In the genomic region with DNA sequence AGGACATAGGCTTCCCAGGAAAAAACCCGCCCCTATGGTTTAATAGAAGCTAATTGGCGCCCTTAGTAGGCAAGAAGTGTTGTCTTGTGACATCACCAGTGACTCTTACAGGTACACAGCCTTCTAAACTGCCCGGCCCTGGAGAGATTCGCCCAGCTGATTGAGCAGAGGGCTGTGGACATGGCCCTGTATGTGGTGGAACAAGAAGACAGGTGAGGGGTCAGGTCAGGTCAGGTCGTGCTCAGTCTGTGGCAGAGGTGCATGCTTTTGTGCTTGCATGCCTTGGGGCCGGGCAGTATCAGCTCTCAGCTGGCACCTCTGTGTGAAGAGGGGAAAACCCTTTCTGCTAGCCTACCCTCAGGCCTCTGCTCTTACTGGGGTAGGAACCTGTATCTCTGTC, we compare ENCODE assay signal across 27 mouse cellular contexts. TPM values are rescaled to one million over a fixed set of nuclear protein-coding genes. Genes with fewer than 3 reads are reported as not detected.
A peak's percentile ranks its signal among the peaks of the same experiment; 100 is the strongest.
DNase-seq lines count a peak whose midpoint lies in the region; ATAC-seq and TF ChIP-seq lines count a peak whose summit lies in the region.
"Had no signal": no experiment of that assay in that cellular context is flagged by ENCODE, and none has a peak within 500 bp of the region (broad histone marks: within the 10 kb centered on the region; RNA-seq: fewer than 3 reads in every experiment).

No protein-coding gene starts in this region.

- WGBS in kidney, postnatal 0 days, result 67% methylated on average over 6 of the region's 6 CpGs

- no peak overlapping the region for H3K4me2 ChIP-seq in kidney, postnatal 0 days (ENCODE audit: low read length)
- H3K4me2 ChIP-seq: embryonic facial prominence, embryonic 12.5 days; forebrain, embryonic 15.5 days; liver, embryonic 13.5 days; midbrain, embryonic 13.5 days; neural tube, embryonic 13.5 days had no signal

- peak overlapping the region; percentile 85 for H3K27ac ChIP-seq in kidney, postnatal 0 days
- H3K27ac ChIP-seq: embryonic facial prominence, embryonic 12.5 days; forebrain, embryonic 10.5 days; forebrain, embryonic 15.5 days; layer of hippocampus, adult 2 months; liver, embryonic 13.5 days; macrophage; midbrain, embryonic 13.5 days; neural tube, embryonic 13.5 days had no signal

- peaks cover 23% of the 10 kb centered on the region for H3K36me3 ChIP-seq in kidney, postnatal 0 days (ENCODE audit: insufficient read depth, low read length)
- H3K36me3 ChIP-seq: forebrain, embryonic 15.5 days; midbrain, embryonic 13.5 days; neural tube, embryonic 13.5 days had no signal

- no peak overlapping the region for H3K9ac ChIP-seq in kidney, postnatal 0 days (ENCODE audit: low read depth, low read length)
- H3K9ac ChIP-seq: embryonic facial prominence, embryonic 12.5 days; forebrain, embryonic 15.5 days; liver, embryonic 13.5 days; midbrain, embryonic 13.5 days; neural tube, embryonic 13.5 days had no signal

- peak; percentile 42 for DNase-seq in kidney, adult 11 months
- no peak for DNase-seq in kidney, postnatal 10 days
- DNase-seq in kidney, adult 8-10 months, result peak; percentile 27 to 37
- no peak for DNase-seq in kidney, postnatal 0 days (ENCODE audit: low spot score)
- no peak for DNase-seq in gastrocnemius, postnatal 10 days
- DNase-seq in layer of hippocampus, adult 18-20 months (ENCODE audit: low spot score in 2 of 2), result no peak
- no peak for DNase-seq in cerebellum, adult 9-11 months
- DNase-seq: adrenal gland, adult 2 months; cerebellum, adult 2 months; cerebellum, postnatal 25 days; heart, postnatal 14 days; layer of hippocampus, postnatal 36 days; left cerebral cortex, postnatal 4 days; liver, embryonic 13.5 days; lung, adult 2 months; lung, postnatal 10 days; thymus, adult 2 months; thymus, postnatal 4 days had no signal

- no peak for TF ChIP-seq CTCF in kidney, postnatal 0 days (IDR thresholded peaks at IDR 0.05; ENCODE audit: low read depth)

- 0 out of 2 replicates have a peak, but pooled peaks have one; percentile 23 for ATAC-seq in kidney, postnatal 0 days (replicated peaks; ENCODE audit: low FRiP score, low read depth)
- ATAC-seq: activated CD4-positive, CD25-positive, alpha-beta regulatory T cell, adult 4 months; forebrain, embryonic 15.5 days; intestine, embryonic 16.5 days; midbrain, embryonic 13.5 days had no signal

- no peaks in the 10 kb centered on the region for H3K27me3 ChIP-seq in kidney, postnatal 0 days (ENCODE audit: insufficient read depth, low read length)
- H3K27me3 ChIP-seq: embryonic facial prominence, embryonic 12.5 days; forebrain, embryonic 15.5 days; liver, embryonic 13.5 days; midbrain, embryonic 13.5 days; neural tube, embryonic 13.5 days had no signal

- 0 out of 2 replicates have a peak, but pooled peaks cover 4% of the 10 kb centered on the region for H3K4me1 ChIP-seq in kidney, postnatal 0 days (replicated peaks; ENCODE audit: insufficient read depth, low read length)
- H3K4me1 ChIP-seq: embryonic facial prominence, embryonic 12.5 days; forebrain, embryonic 15.5 days; liver, embryonic 13.5 days; midbrain, embryonic 13.5 days; neural tube, embryonic 13.5 days had no signal

- H3K4me3 ChIP-seq in kidney, postnatal 0 days (replicated peaks; ENCODE audit: low read depth, low read length), result no peak overlapping the region
- H3K4me3 ChIP-seq: embryonic facial prominence, embryonic 12.5 days; forebrain, embryonic 10.5 days; forebrain, embryonic 15.5 days; layer of hippocampus, adult 2 months; liver, embryonic 13.5 days; midbrain, embryonic 13.5 days; neural tube, embryonic 13.5 days had no signal

- H3K9me3 ChIP-seq in kidney, postnatal 0 days (replicated peaks; ENCODE audit: low read length), result no peaks in the 10 kb centered on the region
- H3K9me3 ChIP-seq: embryonic facial prominence, embryonic 12.5 days; forebrain, embryonic 10.5 days; forebrain, embryonic 15.5 days; liver, embryonic 13.5 days; midbrain, embryonic 13.5 days; neural tube, embryonic 13.5 days had no signal

RNA-seq across cellular contexts. Expression of a gene that starts 13.0 kb away (rescaled TPM):
- polyA plus RNA-seq in kidney, postnatal 0 days (2015; fragmentation: Nextera tagmentation; extraction: Ambion mirVana), result 54.2 and 56.6 TPM in 2 replicates
- total RNA-seq in gastrocnemius, postnatal 10 days (2021), result 10 to 100 TPM; 15.4 to 18.9 TPM
- total RNA-seq in layer of hippocampus, adult 18-20 months (2021), result 10 to 100 TPM; 30.9 to 31.6 TPM

Comparison
In these comparisons a context has a peak if more than half of its experiments do, and no peak if none do; other contexts are left out.
1. DNase-seq: peak in kidney, adult 11 months (single experiment) and kidney, adult 8-10 months (2 of 2); none in kidney, postnatal 10 days (single experiment), kidney, postnatal 0 days (single experiment), gastrocnemius, postnatal 10 days (single experiment), layer of hippocampus, adult 18-20 months (0 of 2) and cerebellum, adult 9-11 months (single experiment).